Comparison of ENCODE assay signal across 19 mouse cellular contexts in genomic region chrX:140660731-140661130, GRCm38 (mm10).
"Had no signal": no experiment of that assay in that cellular context is flagged by ENCODE, and none has a peak within 500 bp of the region (broad histone marks: within the 10 kb centered on the region; RNA-seq: fewer than 3 reads in every experiment).

No protein-coding gene starts in this region.

- H3K36me3 ChIP-seq: limb, embryonic 13.5 days; liver, embryonic 15.5 days; neural tube, embryonic 15.5 days; stomach, embryonic 15.5 days had no signal

- H3K4me3 ChIP-seq: limb, embryonic 13.5 days; liver, embryonic 15.5 days; megakaryocyte, embryonic 14.5 days; neural tube, embryonic 15.5 days; stomach, embryonic 15.5 days had no signal

- H3K9me3 ChIP-seq: limb, embryonic 13.5 days; liver, embryonic 15.5 days; neural tube, embryonic 15.5 days; stomach, embryonic 15.5 days had no signal

- DNase-seq: kidney, adult 9 months; kidney, postnatal 36 days; left cerebral cortex, postnatal 4 days; lung, adult 2 months; right cerebral cortex, postnatal 4 days; spleen, adult 18-20 months; thymus, adult 2 months; thymus, postnatal 25 days had no signal

- H3K27ac ChIP-seq: kidney, postnatal 0 days; limb, embryonic 13.5 days; liver, embryonic 15.5 days; macrophage; neural tube, embryonic 15.5 days; stomach, embryonic 15.5 days had no signal

- H3K9ac ChIP-seq: limb, embryonic 13.5 days; liver, embryonic 15.5 days; neural tube, embryonic 15.5 days; stomach, embryonic 15.5 days had no signal

- H3K4me2 ChIP-seq: limb, embryonic 13.5 days; liver, embryonic 11.5 days; liver, embryonic 15.5 days; midbrain, embryonic 11.5 days; neural tube, embryonic 15.5 days; stomach, embryonic 15.5 days had no signal

- ATAC-seq: lung, postnatal 0 days; midbrain, embryonic 16.5 days had no signal

- H3K4me1 ChIP-seq: limb, embryonic 13.5 days; liver, embryonic 15.5 days; neural tube, embryonic 15.5 days; stomach, embryonic 15.5 days had no signal
